Mouse (Mus musculus) frontal cortex, adult 2 months (tissue): Measurements from ENCODE around the gene Gm49354. TPM values are rescaled to one million over a fixed set of nuclear protein-coding genes. Genes with fewer than 3 reads are reported as not detected.
"Not testable (repeated sequence)": the region's sequence is repeated elsewhere in the genome, so short reads cannot be mapped to it uniquely, and the experiment has no call there.

Experiments used
- DNase-seq, 2 experiments: peaks; one replicate each; pipeline ENCODE4 v3.0.0; 2022; ENCODE audit warnings: low spot score in 1 of 2; ENCODE audit errors: extremely low spot score in 1 of 2
- polyA plus RNA-seq: library from polyadenylated mRNA; depleted of rRNA; stranded (reverse); fragments of >200 nt; gene quantifications from 2 replicates; pipeline ENCODE4 v1.2.3, GENCODE M21; 2012

Gene Gm49354
- polyA plus RNA-seq, 1 experiment: not detected

DNA sequence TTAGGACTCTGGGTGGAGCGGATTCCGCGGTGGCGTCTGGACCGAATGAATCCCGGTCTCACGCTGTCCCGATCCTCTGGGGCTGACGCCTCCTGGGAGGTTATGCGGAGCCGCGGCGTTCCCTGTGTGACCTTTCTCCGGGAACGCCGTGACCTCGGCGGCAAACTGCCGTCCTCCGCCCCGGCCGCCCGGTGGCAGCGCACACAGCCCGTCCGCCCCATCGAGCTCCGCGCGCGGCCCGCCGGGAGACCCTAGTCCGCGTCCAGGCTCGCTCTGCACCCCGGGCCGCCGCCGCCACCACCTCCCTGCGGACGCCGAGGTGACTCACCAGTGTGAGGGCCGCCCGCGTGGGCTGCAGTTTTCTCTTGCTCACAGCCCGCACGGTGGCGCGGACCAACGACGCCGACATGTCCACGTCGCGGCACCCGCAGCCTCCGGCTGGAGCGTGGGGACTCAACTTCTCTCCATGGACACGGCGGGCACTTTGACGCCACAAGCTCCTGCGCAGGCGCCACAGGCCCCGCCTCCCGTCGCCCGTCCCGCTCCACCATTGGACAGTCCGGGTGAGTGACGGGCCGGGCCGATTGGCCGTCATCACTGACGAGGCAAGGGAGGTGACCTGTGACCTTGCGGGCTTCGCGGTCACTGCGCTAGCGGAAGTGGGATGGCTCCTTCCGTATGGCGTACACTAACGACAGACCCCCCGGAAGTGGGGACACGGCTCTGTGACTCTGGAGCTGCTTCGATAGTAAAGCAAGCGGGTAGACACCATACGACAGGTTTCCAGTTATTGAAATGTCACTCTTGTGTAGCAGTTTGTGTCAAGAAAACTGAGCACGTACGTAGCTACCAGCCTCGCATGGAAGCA lies 12.5 kb downstream of the Gm49354 start, which contains the start of gene Isca1:
Isca1 (minus strand) TSS at position 515 of the 868 bp plus-strand sequence.
- peak; percentile 98 to 99 for DNase-seq

DNA sequence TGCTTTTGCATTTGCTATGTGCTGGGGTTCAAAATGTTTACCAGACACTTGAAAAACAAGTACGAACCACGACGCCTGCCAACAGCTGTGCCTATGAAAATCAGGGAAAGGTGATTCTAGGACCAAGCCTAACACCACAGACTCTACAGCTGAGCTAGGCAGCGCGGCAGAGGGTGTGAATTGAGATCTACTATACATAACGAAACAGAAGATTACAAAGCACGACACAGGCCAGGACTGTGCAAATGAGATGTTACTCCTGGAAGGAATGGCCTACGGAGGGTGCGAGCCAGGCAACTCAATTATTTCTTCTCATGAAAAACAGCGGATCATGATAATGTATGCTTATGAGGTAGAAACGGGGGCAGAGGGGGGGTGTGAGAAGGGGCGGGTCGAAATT lies 13.5 kb downstream of the Gm49354 start:
- peak in 1 of 2 experiments; percentile 20 for DNase-seq

GRCm38 (mm10) chr13:59766786-59767515 lies 15.1 kb downstream of the Gm49354 start:
- DNase-seq: no peak

GRCm38 (mm10) chr13:59762791-59763190 lies 19.3 kb downstream of the Gm49354 start:
- DNase-seq: no peak

DNA sequence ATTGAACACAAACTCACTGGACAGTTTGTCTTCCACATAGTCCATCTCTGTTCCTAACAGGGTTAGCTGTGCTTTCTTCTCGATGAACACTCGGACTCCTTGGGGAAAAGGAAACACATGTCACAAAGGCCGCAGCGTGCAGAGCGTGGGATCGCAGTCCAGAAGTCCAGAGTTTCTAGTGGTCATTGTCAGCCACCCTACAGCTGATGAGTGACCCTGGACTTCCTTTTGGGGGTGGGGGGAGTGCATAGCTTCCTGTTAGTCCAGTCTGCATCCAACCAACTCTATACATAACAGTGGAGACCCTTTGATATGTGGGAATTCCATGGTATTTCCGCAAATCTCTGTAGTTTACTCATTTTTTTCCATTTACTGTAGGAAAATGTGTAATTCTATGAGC lies 25.1 kb downstream of the Gm49354 start:
- DNase-seq: no peak

DNA sequence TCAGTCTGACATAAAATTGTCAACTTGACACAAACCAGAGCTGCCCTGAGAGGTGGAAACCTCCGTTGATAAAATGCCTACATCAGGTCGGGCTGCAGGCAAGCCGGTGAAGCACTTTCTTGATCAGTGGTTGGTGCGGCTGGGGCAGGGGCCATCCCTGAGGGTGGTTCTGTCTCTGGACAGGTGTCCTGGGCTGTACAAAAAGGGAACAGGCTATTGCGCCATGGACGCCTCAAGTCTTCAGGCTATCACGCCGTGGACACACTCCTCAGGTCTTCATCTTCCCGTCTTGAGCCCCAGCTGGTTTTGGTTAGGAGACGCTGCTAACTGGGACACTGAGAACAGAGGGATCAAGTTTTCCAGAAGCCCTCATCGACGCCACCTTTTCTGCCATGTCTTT lies 31.7 kb downstream of the Gm49354 start:
- no peak for DNase-seq

DNA sequence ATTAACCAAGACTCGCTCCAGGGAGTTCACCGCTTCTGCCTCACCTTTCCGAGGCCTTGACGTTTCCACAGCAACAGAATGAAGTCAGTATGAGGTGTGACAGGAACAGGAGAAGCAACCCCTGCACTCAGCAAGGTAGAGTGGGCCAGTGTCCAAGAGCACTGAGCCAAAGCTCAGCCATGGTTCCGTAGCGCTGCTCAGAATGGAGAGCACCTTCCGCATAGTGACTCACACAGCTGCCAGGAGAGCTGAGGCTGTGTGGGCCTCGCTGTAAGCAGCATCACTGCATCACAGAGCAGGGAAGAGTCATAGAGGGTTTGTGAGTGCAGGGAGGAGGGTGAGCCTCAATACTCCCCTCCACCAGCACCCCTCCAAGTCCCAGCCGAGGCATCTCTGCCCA lies 35.3 kb downstream of the Gm49354 start, which contains the start of gene 1700014D04Rik:
1700014D04Rik (minus strand) TSS at position 42 of the 400 bp plus-strand sequence.
- DNase-seq: peak; percentile 50 to 83

- DNase-seq: no peak
Measured at GRCm38 (mm10) chr13:59746164-59746563, 35.9 kb downstream of the Gm49354 start.

GRCm38 (mm10) chr13:59745462-59745861 lies 36.6 kb downstream of the Gm49354 start:
- peak in 1 of 2 experiments; percentile 57 for DNase-seq

DNA sequence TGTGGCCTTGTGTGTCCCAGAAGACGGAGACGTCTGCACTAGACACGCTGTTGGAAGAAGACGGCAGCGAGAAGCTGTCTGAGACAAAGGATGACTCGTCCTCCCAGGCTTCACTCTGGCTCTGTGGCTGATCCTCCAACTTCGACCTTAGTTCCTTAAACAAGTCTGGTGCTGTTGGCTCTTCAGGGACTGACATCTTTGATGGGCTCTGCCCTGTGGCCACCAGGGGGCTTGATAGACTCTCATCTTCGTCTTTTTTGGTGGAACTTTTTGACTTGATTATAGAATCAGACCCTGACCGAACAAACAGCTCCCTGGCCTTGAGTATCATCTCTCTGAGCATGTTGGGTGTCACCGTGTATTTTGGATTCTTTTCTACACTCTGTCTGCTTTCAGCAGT lies 40.3 kb downstream of the Gm49354 start:
- DNase-seq: no peak

DNA sequence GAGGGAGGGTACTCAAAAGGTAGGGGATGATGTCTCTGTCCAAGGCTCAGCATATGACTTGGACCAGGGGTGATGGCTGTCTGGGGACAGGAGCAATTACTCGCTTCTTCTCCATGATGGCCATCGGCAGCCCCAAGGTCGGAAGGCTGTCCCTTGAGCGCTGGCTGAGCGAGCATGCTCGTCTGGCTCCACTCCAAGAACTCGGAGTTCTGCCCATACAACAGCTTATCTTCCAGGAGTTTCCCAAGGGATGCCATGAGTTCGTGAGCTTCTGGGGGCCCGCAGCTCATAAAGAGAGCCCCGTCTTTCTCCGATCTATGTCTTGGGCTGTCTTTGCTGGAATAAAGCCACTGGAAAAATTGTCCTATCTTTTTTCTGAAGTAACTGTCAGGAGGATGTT lies 40.9 kb downstream of the Gm49354 start:
- DNase-seq: no peak

DNA sequence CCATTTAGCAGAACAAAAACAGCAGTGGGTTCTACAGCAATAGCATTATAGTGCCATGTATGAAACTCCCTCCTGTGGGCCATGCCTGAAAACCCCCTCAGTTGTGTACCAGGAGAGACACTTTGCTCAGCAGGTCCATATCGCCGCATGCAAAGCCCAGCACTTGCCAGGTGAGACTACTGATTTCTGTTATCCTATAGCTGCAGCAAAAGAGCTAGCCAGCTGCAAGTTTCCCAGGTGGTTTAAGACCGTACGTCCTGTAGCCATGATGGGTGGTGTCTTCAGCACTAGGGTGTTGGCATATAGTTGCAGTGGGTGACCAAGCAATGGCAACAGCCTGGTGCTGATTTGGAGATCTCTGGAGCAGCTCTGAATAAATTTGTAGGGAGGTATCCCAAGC lies 42.6 kb downstream of the Gm49354 start:
- no peak for DNase-seq

DNA sequence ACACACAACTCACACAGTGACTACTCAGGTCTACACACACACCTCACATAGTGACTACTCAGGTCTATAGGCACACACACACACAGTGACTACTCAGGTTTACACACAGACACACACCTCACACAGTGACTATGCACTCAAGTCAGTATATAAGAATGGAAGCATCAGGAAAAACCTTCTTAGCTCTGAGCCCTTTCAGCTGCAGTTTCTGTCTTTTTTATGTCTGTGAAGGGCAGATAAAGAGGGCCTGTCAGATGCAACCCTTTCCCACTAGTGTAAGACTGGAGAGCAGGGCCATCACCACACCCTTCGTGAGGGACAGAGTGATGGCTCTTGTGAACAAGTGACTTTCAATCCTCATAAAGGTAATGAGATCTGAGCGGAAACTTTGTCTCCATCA lies 43.6 kb downstream of the Gm49354 start:
- DNase-seq: no peak

GRCm38 (mm10) chr13:59735190-59735589 lies 46.9 kb downstream of the Gm49354 start:
- DNase-seq: no peak

GRCm38 (mm10) chr13:59734347-59734746 lies 47.7 kb downstream of the Gm49354 start:
- DNase-seq: not testable (repeated sequence)

DNA sequence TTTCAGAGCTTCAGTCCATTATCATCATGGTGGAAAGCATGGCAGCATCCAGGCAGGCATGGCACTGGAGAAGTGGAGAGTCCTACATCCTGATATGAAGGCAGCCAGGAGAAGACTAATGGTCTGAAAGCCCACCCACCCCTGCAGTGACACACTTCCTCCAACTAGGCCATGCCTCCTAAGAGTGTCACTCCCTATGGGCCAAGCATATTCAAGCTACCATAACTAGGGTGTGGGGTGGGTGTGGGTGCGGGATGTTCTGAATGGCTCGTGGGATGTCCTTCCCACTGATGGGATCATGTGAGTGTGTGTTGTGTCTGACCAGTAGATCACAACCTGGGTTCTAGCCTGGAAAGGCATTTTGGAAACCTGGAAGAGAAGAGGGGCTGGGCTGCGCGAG lies 48.1 kb downstream of the Gm49354 start:
- DNase-seq: no peak

DNA sequence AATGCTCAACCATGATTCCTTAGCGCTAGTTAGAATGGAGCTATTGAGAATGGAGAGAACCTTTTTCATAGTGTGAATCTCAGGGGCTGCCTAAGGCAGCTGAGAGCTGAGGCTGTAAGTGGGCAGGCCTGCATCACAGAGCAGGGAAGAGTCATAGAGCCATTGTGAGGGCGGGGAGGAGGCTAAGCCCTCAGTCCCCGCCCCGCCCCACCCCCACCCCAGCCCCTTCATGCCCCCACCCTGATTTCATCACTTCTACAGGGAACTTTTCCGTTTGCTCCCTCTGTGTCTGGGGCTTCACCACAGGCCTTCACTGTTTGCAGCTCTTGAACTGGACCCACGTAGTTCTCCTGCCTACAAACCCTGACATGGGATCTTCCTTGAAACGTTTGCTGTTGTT lies 50.4 kb downstream of the Gm49354 start, which contains the start of gene Spata31d1d:
Spata31d1d (minus strand) TSS at position 101 of the 400 bp plus-strand sequence.
- no peak for DNase-seq

DNA sequence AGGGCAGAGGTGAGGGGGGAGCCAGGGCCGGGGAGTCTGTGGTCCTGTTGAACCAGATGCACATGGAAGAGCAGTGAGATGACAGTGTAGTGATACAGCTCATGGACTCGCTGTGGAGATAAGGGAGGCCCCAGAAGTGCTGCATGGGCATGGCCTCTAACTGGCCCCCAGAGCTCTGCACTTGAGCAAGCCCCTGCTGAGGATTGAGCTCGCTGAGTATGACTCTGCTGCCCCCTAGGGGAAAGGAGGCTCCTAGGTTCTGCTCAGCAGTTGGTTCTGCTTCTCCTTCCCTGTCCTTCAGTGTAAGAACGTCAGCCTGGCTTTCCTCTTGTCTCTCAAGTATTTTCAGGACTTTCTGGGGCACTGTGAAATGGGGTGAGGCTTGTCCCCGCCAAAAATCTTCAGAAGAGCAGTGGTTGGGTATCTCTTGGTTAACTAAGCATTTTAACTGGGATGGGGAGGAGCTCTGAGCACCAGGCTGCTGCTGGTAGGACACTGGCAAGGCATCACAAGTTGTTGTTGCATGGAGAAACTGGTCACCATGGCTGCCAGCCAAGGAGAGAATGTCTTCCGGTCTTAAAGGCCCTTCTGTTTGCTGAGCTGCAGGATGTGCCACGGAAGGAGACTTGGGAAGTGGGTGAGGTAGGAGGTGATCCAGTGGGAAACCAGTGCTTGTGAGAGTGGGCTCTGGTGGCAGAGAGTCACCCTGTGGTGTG lies 53.5 kb downstream of the Gm49354 start:
- peak; percentile 70 to 94 for DNase-seq

- DNase-seq: no peak
Measured at GRCm38 (mm10) chr13:59726139-59726867, 55.7 kb downstream of the Gm49354 start.

GRCm38 (mm10) chr13:59722089-59722488 lies 60.0 kb downstream of the Gm49354 start:
- DNase-seq: not testable (repeated sequence)
